Mouse (Mus musculus): ENCODE measurements around the gene Tia1. TPM values are rescaled to one million over a fixed set of nuclear protein-coding genes. Genes with fewer than 3 reads are reported as not detected.

Tia1 gene
- polyA plus RNA-seq, 1 experiment from 2014 or later: 109 TPM

- peaks cover 17% of the 10 kb centered on the region for H3K4me1 ChIP-seq (replicated peaks)
- H3K9me3 ChIP-seq (replicated peaks): no peaks in the 10 kb centered on the region
- ATAC-seq (replicated peaks; ENCODE audit: insufficient number of reproducible peaks, insufficient read depth, low FRiP score, low read depth): no peak
- no peaks in the 10 kb centered on the region for H3K27me3 ChIP-seq
- peak overlapping the region; percentile 57 for H3K4me2 ChIP-seq
- WGBS: 3% methylated on average over 9 of the region's 9 CpGs
- H3K4me3 ChIP-seq: peak overlapping the region; percentile 34
- H3K36me3 ChIP-seq: no peaks in the 10 kb centered on the region
- H3K27ac ChIP-seq: no peak overlapping the region
- H3K9ac ChIP-seq: 0 out of 2 replicates have a peak overlapping the region, but pooled peaks have one; percentile 3
These were observed 3.0 kb upstream of the Tia1 start for GRCm38 (mm10) chr6:86400972-86401371.

- H3K4me3 ChIP-seq: peak overlapping the region; percentile 94
- H3K36me3 ChIP-seq: no peaks in the 10 kb centered on the region; the same call in 1 of the 2 replicates
- H3K4me1 ChIP-seq (replicated peaks): peaks cover 18% of the 10 kb centered on the region
- no peaks in the 10 kb centered on the region for H3K27me3 ChIP-seq
- H3K4me2 ChIP-seq: peak overlapping the region; percentile 66
- peak overlapping the region; percentile 91; the same call in 1 of the 2 replicates for H3K9ac ChIP-seq
- H3K27ac ChIP-seq: 0 out of 2 replicates have a peak overlapping the region, but pooled peaks have one; percentile 100
- 34% methylated on average over 12 of the region's 12 CpGs for WGBS
- no peak for ATAC-seq (replicated peaks; ENCODE audit: insufficient number of reproducible peaks, insufficient read depth, low FRiP score, low read depth)
- H3K9me3 ChIP-seq (replicated peaks): no peaks in the 10 kb centered on the region
These were observed 1.1 kb upstream of the Tia1 start for GRCm38 (mm10) chr6:86402681-86403607.

DNA sequence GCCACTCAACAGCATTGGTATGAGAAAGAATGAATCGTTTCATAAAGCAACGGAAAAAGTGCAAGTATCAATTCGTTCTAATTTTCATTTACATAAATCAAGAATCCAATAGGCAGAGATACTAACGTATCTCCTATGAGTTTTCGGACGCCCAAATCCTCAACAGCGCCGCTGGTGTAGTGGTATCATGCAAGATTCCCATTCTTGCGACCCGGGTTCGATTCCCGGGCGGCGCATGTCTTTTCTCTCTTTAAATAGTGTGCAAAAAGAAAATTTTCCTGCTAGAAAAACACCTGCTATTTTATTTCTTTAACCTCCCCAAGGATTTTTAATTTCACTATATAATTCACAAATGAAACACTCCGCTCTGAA is 305 bp upstream of the Tia1 start:
- 0 out of 2 replicates have a peak overlapping the region, but pooled peaks have one; percentile 91 for H3K9ac ChIP-seq
- WGBS: 1% methylated on average over 15 of the region's 15 CpGs

DNA sequence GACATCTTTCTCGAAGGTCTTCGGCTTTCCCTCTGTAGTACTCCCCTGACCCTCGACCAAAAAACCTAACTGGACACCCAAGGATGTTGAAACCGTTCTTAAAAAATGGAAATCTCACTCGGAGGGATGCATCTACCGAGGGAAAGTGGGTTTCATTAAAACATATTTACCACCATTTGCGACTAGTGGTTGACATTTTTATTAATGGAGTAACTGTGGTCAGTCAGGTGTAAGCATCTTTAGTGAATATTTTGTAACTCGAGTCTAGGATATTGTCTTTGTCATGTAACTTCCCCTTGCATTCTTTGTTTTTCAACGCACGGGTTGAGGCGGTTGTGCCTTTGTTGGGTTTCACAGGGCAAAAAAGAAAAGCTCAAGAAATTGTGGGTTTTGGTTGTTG is 977 bp downstream of the Tia1 start:
- 1% methylated on average over 11 of the region's 11 CpGs for WGBS
- H3K4me2 ChIP-seq: peak overlapping the region; percentile 66

More for the DNA sequence above, 305 bp upstream of the Tia1 start:
- Histone ChIP-seq H3K4me2 (peak overlapping the region; percentile 66), H3K9me3 (replicated peaks) (no peaks in the 10 kb centered on the region), H3K36me3 (no peaks in the 10 kb centered on the region; the same call in 1 of the 2 replicates), H3K27ac (peak overlapping the region; percentile 100), H3K4me1 (replicated peaks) (peaks cover 18% of the 10 kb centered on the region), H3K4me3 (peak overlapping the region; percentile 94), H3K27me3 (no peaks in the 10 kb centered on the region)
- ATAC-seq (replicated peaks; ENCODE audit: insufficient number of reproducible peaks, insufficient read depth, low FRiP score, low read depth): peak; percentile 43; the same call in 1 of the 2 replicates

DNA sequence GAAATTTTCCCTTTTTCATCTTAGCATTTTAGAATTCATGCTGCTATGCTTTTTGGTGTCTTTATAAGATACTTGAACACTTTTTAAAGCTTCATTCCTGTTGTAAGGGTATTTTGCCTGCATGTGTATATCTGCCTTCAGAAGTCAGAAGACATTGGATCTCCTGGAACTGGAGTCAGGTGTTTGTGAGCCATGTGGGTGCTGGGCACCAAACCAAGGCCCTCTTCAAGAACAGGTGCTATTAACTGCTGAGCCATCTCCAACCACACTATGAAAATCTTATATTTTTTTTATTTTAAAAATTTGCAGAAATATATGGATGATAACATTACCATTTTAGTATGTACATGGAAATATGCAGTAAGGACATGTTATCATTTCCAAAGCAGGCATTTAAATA is 2.3 kb downstream of the Tia1 start:
- H3K27ac ChIP-seq: no peak overlapping the region
- H3K4me3 ChIP-seq: no peak overlapping the region
- ATAC-seq (replicated peaks; ENCODE audit: insufficient number of reproducible peaks, insufficient read depth, low FRiP score, low read depth): no peak
- no peaks in the 10 kb centered on the region for H3K9me3 ChIP-seq (replicated peaks)
- no peaks in the 10 kb centered on the region; the same call in 1 of the 2 replicates for H3K36me3 ChIP-seq
- peaks cover 14% of the 10 kb centered on the region for H3K4me1 ChIP-seq (replicated peaks)
- H3K9ac ChIP-seq: no peak overlapping the region
- H3K27me3 ChIP-seq: no peaks in the 10 kb centered on the region
- peak overlapping the region; percentile 66; the same call in 1 of the 2 replicates for H3K4me2 ChIP-seq

More for the DNA sequence above, 977 bp downstream of the Tia1 start:
- H3K27ac ChIP-seq: peak overlapping the region; percentile 100
- ATAC-seq (replicated peaks; ENCODE audit: insufficient number of reproducible peaks, insufficient read depth, low FRiP score, low read depth): no peak
- peak overlapping the region; percentile 94 for H3K4me3 ChIP-seq
- H3K27me3 ChIP-seq: no peaks in the 10 kb centered on the region
- peak overlapping the region; percentile 91 for H3K9ac ChIP-seq
- H3K4me1 ChIP-seq (replicated peaks): peaks cover 18% of the 10 kb centered on the region
- no peaks in the 10 kb centered on the region; the same call in 1 of the 2 replicates for H3K36me3 ChIP-seq
- H3K9me3 ChIP-seq (replicated peaks): no peaks in the 10 kb centered on the region

GRCm38 (mm10) chr6:86418711-86419110 is 14.7 kb downstream of the Tia1 start:
- Histone ChIP-seq H3K27me3 (no peaks in the 10 kb centered on the region), H3K9me3 (replicated peaks) (no peaks in the 10 kb centered on the region), H3K4me1 (replicated peaks) (no peaks in the 10 kb centered on the region), H3K36me3 (peaks cover 76% of the 10 kb centered on the region), H3K4me2 (no peak overlapping the region), H3K4me3 (no peak overlapping the region), H3K9ac (no peak overlapping the region), H3K27ac (no peak overlapping the region)
- WGBS: 91% methylated on average over 6 of the region's 6 CpGs
- no peak for ATAC-seq (replicated peaks; ENCODE audit: insufficient number of reproducible peaks, insufficient read depth, low FRiP score, low read depth)

GRCm38 (mm10) chr6:86419239-86419638 is 15.2 kb downstream of the Tia1 start:
- no peak for ATAC-seq (replicated peaks; ENCODE audit: insufficient number of reproducible peaks, insufficient read depth, low FRiP score, low read depth)
- H3K9me3 ChIP-seq (replicated peaks): no peaks in the 10 kb centered on the region
- no peak overlapping the region for H3K27ac ChIP-seq
- H3K4me2 ChIP-seq: no peak overlapping the region
- H3K27me3 ChIP-seq: no peaks in the 10 kb centered on the region
- no peaks in the 10 kb centered on the region for H3K4me1 ChIP-seq (replicated peaks)
- peaks cover 77% of the 10 kb centered on the region for H3K36me3 ChIP-seq
- 81% methylated on average over 3 of the region's 3 CpGs for WGBS
- H3K9ac ChIP-seq: no peak overlapping the region
- H3K4me3 ChIP-seq: no peak overlapping the region

DNA sequence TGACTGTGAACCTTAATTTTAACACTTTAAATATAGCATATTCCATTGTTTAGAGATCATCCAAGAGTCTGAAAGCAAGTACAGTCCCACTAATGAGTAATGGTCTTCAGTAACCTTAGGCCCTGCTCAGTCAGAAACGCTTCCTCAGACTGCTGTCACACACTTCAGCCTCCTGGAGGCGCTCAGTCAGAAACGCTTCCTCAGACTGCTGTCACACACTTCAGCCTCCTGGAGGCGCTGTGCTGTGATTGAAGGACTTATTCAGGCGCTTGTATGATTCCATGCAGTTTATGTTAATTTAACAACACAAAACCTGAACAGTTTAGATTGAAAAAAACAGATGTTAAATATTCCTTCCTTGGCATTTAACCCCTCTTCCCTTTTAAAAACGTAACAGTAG is 16.5 kb downstream of the Tia1 start:
- 76% methylated on average over 6 of the region's 6 CpGs for WGBS
- Histone ChIP-seq H3K4me1 (replicated peaks) (no peaks in the 10 kb centered on the region), H3K4me2 (no peak overlapping the region), H3K27me3 (no peaks in the 10 kb centered on the region), H3K9ac (no peak overlapping the region), H3K4me3 (no peak overlapping the region), H3K27ac (no peak overlapping the region), H3K36me3 (peaks cover 81% of the 10 kb centered on the region), H3K9me3 (replicated peaks) (no peaks in the 10 kb centered on the region)
- no peak for ATAC-seq (replicated peaks; ENCODE audit: insufficient number of reproducible peaks, insufficient read depth, low FRiP score, low read depth)

- Histone ChIP-seq H3K4me1 (replicated peaks) (no peaks in the 10 kb centered on the region), H3K4me2 (no peak within 1 kb of the TSS), H3K27me3 (no peaks in the 10 kb centered on the region), H3K9ac (no peak within 1 kb of the TSS), H3K36me3 (peaks cover 74% of the 10 kb centered on the region), H3K9me3 (replicated peaks) (no peaks in the 10 kb centered on the region), H3K4me3 (no peak within 1 kb of the TSS), H3K27ac (no peak within 1 kb of the TSS)
- no peak for ATAC-seq (replicated peaks; ENCODE audit: insufficient number of reproducible peaks, insufficient read depth, low FRiP score, low read depth)
- 95% methylated on average over 1 of the region's 1 CpGs for WGBS
These were observed 22.3 kb downstream of the Tia1 start, which contains the start of gene Gm44790 for GRCm38 (mm10) chr6:86426358-86426757. TSS of gene Gm44790 (plus strand) at chr6:86426658.

DNA sequence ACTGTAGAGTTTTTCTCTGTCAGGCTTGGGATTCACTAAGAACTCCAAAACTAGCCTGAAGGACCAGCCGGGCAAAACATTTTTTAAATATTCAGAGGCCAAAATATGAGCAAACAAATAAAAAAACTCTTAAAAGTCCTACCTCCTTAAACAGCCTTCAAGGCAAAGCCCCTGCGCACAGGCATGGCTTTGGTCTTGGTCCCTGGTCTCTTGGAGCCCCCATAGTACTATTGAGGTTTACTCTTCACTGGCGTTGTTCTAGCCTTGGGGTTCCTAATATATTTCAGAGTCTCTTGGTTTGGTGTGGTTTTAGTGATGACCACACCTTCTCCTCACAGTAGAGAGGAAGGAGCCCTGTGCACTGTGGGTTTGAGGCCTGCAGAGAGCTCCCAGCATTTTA is 27.5 kb downstream of the Tia1 start:
- Histone ChIP-seq H3K4me2 (no peak overlapping the region), H3K9ac (no peak overlapping the region), H3K27ac (no peak overlapping the region), H3K9me3 (replicated peaks) (no peaks in the 10 kb centered on the region), H3K27me3 (no peaks in the 10 kb centered on the region), H3K4me3 (no peak overlapping the region), H3K36me3 (peaks cover 74% of the 10 kb centered on the region), H3K4me1 (replicated peaks) (no peaks in the 10 kb centered on the region)
- 96% methylated on average over 3 of the region's 3 CpGs for WGBS
- no peak for ATAC-seq (replicated peaks; ENCODE audit: insufficient number of reproducible peaks, insufficient read depth, low FRiP score, low read depth)

- Histone ChIP-seq H3K9me3 (replicated peaks) (no peaks in the 10 kb centered on the region), H3K4me3 (no peak overlapping the region), H3K9ac (no peak overlapping the region), H3K27me3 (no peaks in the 10 kb centered on the region), H3K27ac (no peak overlapping the region), H3K36me3 (peaks cover 58% of the 10 kb centered on the region), H3K4me2 (no peak overlapping the region), H3K4me1 (replicated peaks) (no peaks in the 10 kb centered on the region; the same call in 1 of the 2 replicates)
- 88% methylated on average over 1 of the region's 1 CpGs for WGBS
- ATAC-seq (replicated peaks; ENCODE audit: insufficient number of reproducible peaks, insufficient read depth, low FRiP score, low read depth): no peak
These were observed 29.7 kb downstream of the Tia1 start for GRCm38 (mm10) chr6:86433696-86434095.

All from heart, embryonic 15.5 days (tissue).